Mouse (Mus musculus) brain, embryonic 14.5 days (tissue): ENCODE data around the gene Klf16.

Source experiments
- CTCF ChIP-seq: fragments of 200-500 bp; IDR thresholded peaks from 2 replicates; pipeline ENCODE4 v1.5.1; 2012; ENCODE audit warnings: inconsistent platforms, mild to moderate bottlenecking, moderate library complexity, borderline replicate concordance; ENCODE audit not compliant: insufficient read depth, insufficient read length; ENCODE audit errors: extremely low read depth
- POLR2A ChIP-seq: fragments of 200-500 bp; IDR thresholded peaks from 2 replicates; pipeline ENCODE4 v1.6.1; 2012; ENCODE audit warnings: mild to moderate bottlenecking, inconsistent platforms, borderline replicate concordance; ENCODE audit not compliant: poor library complexity, insufficient read depth, insufficient read length, severe bottlenecking; ENCODE audit errors: extremely low read depth

- TF ChIP-seq CTCF (no peak), POLR2A (no peak)
These were observed 30.2 kb downstream of the Klf16 start for GRCm38 (mm10) chr10:80546945-80547344.
